Mouse (Mus musculus) lung, postnatal 36 days (tissue): Measurements from ENCODE around the gene Txk.
A peak's percentile ranks its signal among the peaks of the same experiment; 100 is the strongest.

Source experiments
- DNase-seq: peaks from one replicate; pipeline ENCODE4 v3.0.0; 2022; ENCODE audit warnings: mixed read lengths

The Txk gene

DNA sequence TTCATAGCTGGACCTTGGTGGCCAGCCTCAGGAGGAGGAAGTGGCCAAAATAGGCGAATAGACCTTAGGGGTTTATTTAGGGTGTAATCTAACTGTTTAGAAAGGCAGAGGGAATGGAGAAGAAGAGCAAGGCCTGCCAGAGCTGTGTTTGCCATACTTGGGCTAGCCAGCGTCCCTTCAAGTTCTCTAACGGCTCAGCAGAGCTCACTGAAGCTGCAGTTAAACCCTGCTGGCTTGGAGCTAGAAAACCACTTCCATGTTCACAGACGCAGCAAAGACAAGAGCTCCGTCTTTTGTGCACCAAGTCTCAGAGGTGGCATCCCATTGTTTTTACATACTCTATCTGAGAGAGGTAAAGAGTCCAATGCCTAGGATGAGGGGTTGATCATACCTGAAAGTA lies 2.4 kb downstream of the Txk start:
- no peak for DNase-seq

DNA sequence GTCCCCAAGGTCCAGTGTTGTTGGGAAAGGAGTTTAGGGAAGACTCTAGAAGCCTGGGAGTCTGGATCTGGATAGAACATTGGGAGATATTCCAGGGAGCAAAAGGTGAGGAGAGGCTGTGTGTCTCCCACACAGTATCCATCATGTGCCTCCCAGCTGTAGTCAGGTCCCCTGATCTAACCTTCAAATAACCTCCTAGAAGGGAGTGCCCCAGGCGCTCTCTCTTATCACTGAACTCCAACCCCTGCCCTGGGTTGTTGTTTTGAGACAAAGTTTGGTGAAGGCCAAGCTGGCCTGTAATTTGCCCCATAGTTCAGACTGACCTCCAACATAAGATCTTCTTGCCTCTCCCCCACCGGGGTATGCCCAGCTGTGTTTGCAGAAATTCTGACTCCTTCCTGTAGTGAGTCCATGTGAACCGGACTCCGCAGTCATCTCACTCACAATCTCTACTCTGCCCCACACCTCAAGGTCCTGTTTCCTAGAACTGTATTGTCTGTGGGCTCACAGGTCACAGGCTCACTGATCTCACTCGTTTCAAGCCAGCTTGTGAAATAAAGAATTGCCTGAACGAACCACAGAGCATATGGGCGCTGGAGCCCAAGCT lies 3.8 kb downstream of the Txk start:
- DNase-seq, result no peak

DNA sequence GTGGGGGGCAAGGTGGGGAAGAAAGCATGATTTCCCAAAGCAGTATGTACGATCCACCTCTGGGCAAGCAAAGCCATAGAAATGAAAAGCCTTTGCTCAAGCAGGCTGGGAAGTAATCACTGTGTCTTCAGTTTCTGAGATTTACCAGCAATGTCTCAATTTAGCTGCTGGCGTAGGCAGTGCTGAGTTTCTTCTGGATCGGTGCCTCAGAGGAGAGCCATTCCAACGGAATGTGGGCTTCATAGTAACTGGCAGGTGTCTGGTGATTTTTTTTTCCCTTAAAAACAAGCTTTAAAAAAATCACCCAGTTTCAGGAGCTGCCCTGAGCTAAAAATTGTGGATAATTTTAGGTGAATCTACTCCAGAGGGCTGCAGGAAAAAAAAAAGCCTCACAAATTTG lies 5.2 kb downstream of the Txk start:
- DNase-seq, result no peak

DNA sequence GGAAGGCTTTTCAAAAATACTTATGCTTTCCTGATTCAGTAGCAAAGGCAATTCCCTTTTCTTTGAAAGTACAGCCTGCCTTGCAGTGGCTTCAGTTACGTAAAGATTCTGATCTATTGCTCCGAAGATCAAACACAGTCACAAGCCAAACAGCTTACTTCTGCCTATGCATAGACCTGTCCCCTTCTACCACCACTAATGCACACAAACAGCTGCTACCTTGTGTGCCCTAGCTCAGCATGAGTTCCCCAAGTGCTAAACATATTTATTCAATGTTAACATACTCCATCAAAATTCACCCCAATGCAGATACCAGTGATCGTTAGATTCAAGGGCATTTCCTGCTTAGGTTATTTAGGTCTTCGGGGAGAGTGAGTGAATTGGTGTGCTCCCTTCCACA lies 6.1 kb downstream of the Txk start:
- no peak for DNase-seq

DNA sequence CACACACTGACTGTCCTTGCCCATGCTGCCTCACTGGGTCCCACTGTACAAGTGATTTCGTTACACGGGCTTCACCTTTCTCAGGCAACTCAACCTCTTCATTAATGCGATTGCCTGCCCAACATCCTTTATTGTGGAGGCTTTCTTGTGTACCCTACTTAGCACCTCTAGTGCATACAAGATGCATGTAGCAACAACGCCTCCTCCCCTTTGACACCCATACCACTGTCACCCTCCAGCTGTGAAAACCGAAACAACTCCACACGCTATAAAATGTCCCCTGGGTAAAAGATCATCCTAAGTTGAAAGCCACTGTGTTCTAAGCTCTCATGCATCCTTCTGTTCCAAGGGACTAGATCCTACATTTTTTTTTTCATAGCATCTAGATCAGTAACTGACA lies 9.5 kb downstream of the Txk start:
- no peak for DNase-seq

DNA sequence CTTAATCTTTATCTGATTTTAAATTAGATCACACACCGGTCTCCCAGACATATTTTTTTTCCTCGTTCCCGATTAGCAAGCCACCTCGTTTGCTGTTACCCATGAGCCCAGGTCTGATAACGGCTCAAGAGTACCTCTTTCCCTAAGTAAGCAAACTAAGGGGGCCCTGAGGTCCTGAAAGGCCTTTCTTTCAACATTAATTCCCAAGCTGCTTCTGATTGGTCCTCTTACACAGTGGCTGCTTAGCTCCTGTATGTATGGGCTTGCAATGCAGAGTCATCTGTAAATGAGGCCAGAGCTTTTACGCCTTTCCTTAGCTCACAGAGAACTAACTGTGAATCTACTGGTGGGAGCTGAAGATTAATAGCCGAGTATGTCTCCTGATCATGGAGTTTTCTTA lies 15.7 kb downstream of the Txk start:
- no peak for DNase-seq

DNA sequence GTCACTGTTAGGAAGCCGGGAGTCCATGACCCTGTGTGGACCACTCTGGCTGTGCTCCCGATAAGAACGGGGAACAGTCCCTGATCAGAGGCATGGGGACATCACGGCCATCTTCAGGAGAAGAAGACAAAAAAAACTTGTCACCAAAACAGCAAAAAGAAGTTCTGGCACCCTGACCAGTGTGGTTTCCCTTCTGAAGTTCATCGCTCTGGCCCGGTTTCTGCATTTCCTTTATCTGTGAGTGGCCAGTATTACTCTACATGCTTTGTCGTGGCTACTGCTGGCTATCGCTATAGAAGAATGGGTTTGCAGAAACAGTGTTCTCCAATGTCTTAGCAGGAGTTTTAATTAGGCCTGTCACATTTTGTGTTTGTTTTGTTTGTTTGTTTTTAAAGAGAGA lies 16.1 kb downstream of the Txk start:
- no peak for DNase-seq

DNA sequence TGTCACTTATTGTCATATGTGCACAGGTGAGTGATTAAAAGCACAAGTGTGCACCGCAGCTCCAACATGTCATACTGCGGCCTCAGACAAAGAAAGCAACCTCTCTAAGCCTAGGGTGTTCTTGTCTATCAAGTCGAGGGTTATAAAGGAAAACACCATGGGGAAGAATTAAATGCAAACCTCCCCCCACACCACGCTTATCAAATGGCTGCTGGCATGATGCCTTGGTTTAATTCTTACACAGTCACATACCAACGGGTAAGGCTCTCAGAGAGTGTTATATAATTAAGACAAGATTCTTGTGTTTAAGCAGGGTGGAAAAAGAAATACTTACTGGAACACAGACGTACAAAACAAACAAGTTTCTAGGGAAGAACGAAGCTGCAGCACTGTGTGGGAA lies 16.8 kb downstream of the Txk start:
- DNase-seq, result peak; percentile 34

DNA sequence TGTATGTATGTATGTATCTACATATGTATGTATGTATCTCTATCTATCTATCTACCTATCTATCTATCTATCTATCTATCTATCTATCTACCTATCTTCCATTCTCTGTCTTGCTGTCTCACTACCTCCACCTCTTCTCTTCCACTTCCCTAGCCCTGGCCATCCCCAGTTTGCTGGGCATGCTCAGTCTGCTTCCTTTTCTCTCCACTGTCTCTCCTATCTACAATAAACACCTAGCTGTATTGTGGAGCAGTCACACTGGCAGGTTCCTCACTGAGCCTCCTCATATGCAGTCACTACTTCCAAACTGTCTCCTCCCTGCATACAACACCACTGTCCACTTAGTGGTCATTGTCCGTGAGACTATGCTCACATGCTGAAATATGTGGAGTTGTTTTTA lies 19.7 kb downstream of the Txk start:
- DNase-seq, result no peak

DNA sequence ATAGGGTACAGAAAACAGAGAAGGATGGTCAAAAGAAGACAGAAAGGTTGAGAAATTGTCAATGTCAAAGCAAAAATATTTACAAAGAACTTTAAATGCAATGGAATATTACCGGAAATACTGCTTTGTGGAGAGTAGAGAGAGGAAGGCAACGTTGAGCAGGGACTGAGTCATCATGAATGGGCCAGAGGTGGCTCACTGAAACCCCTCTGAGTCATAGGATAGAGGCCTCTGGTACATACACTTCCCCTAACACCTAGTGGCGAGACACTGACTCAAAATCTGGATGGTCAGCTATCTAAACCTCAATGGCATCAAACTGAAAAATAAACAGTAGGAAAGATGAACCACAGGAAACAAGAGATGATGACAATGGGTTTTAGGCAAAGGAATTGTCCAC lies 27.2 kb downstream of the Txk start:
- DNase-seq, result no peak

DNA sequence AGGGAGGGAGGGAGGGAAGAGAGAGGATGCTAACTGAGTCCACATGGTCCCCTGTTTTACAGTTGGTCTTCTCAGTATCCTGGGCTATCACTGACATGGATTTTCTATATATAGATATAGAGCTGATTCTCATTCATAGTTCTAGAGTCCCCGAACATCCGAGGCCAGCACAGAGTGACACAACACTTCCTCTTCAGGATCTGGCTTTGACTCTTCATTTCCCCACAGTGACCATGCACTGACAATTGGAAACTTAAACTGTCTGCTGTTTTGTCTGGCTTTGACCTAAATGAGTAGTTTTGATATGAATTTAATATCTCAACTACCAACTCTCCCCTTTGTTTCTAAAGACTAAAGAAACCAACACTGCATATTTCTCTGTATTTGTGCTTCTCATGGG lies 29.1 kb downstream of the Txk start:
- no peak for DNase-seq

DNA sequence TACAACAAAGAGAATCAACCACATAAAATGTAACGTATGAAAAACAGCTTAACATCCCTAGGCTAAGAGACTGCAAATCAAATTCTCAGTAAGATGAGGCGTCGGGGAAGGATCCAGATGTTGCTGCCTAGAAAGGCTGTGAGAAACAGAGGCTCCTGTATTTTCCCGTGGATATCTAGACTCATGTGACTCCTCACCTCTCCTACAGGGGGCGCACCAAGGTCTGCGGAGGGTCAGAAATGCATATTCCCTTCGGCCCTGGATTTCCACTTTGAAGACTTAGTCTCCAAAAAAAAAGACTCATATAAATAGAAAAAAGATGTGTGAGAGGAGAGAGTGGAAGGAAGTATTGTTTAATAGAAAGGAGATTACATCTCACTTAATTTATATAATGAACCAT lies 32.0 kb downstream of the Txk start:
- DNase-seq, result no peak

DNA sequence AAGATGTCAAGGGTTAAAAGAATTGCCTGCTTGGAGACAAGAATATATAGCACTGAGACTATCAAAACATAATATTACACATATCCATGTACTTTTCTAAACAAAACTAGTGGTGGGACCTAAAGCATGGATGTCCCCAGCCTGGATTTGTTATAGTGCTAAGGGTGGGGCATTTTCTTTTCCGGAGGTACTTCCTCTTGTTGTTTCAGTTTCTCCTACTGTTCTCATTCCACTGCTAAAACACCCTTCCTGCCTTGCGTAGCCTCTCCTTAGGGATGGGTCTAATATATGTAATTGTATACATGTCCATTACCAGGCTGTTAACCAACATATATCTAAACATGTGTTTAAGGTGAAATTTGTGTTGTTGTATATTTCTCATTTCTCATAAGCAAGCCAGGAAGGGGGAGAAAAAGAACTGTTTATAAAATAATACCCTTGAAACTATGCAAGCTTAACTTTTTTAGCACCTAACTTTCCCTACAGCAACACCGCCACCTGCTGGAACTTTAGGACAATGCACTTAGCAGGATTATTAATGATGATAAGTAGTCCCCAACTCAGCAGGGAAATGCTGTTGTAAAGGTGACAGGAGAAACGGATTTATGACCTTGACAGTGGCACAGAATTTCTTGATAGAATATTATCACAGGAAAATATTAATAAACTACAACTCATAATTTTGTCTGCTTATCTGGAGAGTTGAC lies 41.9 kb downstream of the Txk start:
- DNase-seq, result peak; percentile 81

DNA sequence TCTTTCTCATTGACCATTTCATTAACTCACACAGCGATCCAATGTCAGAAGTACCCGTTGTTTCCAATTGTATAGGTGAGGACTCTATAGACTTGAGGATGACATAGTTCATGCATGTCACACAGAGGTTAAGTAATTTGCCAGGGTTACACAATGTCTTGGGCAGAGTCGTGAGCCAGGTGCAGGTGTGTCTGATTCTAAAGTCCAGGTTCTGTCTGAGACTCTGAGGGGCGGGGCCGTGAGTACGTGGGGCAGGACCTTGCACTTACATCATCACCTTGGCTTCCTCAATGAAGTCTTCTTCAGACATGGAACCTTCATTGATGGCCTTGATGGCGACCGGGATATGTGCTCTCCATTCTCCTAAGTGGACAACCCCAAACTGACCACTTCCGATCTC lies 42.6 kb downstream of the Txk start:
- no peak for DNase-seq

DNA sequence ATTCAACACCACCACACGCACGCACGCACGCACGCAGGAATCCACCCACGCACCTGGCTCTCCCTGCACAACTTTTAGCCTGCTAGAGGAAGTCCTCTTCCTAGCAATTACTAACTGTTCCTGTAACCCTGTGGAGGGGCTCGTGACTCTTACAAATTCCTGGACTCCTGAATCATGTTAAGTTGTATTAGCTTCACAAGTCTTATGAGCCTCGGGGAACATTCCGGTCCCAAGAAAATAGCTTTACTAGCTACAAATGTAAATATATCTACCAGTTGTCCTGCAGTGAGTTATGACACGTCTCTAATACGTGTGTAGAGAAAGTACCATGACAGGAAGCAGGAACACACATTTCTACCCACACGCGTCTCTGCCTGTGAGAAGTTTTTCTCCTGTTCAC lies 43.1 kb downstream of the Txk start:
- DNase-seq, result no peak

DNA sequence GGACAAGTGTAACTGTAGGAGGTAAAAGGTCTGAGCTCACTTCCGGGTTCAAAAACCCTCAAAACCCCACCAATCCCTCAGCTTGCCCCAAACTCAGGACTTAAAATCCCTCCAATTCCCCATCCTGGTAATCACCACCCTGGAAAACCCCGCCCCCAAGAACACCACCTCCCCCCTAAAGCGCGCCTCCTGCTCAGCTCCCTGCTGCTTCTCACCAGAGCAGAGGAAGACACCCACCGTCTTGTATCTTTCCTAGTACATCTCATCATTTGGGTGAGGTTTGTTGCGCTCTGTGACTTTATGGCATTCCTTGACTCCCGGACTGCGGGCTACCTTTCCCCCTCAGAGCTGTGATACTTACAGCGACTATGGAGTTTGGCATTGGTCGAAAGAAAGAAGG lies 45.9 kb downstream of the Txk start:
- DNase-seq, result no peak

DNA sequence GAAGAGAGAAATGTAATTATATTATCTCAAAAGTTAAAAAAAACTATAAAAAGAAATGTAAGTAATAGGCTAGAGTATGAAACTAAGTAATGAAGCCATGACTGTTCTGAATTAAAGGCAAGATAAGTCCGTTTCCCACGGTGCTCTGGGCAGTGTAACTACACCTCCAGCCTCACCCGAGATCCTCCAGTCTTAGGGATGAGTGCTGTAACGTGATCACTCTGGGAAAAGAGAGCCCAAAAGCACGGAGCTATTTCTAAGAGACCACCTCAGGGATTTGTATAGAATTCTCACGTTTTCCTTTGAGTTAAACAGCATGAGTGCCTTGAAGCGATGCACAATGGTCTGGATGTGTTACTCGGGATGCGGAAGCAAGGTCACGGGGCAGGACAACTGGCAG lies 46.5 kb downstream of the Txk start:
- no peak for DNase-seq

DNA sequence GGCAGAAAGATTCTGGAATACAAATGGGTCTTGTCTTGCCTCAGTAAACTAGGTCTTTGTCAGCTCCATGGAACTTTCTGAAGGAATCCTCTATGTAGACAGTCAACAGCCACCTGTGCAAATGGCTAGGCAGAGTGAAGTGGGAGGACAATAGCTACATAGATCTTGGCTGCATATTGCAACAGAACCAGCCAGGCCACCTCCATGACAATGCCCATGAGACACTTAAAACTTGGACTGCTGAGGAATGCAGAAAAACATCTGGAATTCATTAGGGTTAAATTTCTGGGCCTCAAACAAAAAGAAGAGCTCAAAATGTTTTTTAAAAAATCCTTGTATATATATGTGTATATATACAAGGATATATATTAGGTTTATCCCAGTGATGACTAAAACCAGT lies 50.4 kb downstream of the Txk start:
- no peak for DNase-seq

DNA sequence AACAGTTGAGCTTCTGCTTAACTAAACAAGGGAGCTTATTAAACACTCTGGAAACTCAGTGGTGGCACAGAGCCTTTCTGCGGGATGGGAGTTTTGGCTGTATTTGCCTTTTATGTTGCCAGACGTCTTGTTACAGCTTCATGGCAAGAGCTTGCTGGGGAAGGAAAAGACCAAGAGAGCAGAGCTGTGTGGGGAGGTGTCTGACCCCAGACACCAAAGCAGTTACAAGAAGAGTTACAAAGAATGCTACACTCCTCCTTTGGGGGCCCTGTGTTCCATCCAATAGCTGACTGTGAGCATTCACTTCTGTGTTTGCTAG lies 53.1 kb downstream of the Txk start:
- no peak for DNase-seq

DNA sequence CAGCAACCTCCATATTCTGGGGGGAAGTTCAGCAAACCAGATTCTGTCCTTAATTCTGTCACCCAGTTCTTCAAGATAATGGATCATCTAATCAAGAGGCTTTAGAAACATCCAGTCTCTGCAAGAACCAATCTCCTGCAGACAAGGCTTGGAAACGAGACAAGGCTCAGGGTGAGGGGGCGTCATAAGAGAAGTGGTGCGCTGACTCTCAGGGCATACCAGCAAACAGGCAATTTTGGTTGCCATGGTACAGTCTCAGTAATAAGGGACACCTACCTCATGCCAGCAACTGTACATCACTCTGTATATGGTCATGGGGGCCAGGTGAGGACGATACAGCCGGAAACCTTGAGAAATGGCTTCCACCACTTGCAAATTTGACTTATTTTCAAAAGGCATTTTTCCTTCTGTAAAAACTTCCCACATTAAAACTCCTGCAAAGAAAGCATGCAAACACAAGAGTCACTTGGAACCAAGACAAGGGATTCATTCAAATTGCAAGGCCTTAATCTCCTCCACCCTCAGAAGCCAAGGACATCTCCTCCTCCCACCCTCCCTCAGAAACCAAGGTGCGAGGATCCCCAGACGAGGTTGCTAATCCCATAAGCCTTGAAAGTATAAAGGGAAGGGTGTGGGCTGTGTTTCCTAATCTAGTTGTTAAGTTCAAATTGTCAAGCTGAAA lies 53.6 kb downstream of the Txk start:
- no peak for DNase-seq

DNA sequence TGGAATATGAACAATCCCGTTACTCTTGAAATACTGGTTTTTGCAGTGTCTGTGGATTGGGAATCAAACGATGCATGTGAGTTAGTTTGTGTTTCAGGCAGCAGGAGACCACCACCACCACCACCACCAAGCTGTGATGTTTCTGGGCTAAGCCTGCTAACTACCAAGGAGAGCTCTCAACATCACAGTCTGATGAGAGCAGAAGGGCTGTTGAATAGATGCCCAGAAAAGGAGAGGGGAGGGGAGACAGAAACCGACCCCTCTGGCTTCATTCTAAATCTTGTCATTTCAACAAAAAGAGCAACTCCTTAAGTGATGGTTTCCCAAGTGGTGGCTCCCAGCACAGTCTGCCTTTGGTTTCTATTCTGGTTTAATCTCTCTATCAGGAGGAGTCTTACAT lies 54.2 kb downstream of the Txk start:
- DNase-seq, result no peak

DNA sequence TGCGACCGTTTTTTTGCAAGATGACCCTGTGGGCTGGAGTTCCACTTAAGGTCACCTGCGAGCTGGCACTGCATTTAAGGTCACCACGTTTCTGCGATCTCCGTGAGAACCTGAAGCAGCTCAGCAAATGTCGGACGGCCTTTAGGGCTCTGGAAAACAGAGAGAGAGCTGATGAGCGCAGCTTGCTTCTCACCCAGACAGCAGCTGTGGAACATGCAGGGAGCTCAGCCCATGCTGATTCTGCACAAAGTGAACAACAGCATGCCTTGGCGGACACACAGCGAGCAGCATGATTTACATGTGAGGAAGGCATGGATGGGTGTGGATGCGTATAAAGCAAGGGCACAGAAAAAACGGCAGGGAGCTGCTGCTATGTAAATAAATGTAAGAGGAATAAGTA lies 56.1 kb downstream of the Txk start:
- no peak for DNase-seq

DNA sequence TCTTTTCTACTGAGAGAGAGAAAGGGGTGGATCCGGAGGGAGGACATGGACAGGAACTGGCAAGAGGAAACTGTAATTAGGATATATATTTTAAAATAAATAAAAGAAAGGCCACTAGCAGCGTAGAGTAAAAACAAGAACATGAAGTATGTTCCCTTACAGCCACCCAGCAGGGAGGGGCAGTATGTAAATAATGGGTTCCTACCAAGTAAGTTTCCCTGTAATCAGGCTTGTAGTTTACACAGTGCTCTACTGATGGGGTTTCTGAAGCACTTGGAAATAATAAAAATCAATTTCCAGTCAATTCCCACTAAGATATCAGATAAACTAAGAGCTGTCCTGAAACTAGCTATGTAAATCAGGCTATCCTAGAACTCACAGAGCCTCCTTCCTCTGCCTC lies 57.9 kb downstream of the Txk start:
- DNase-seq, result no peak

DNA sequence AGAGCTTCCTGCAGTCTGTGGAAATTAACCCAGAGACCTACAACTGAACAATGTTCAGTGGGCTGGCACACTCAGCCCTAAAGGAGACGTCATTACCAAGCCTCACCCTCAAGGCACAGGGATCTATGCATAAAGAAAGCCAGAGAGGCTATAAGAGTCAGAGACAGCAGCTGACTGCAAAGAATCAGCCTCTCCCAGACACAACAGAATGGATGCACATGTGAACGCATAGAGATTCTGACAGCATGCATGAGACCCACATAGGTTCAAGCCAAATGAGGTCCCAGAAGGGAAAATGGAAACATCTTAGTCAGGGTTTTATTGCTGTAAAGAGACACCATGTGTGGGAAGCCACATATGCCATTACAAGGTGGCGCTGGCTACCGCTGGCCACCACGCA lies 62.1 kb downstream of the Txk start:
- no peak for DNase-seq

DNA sequence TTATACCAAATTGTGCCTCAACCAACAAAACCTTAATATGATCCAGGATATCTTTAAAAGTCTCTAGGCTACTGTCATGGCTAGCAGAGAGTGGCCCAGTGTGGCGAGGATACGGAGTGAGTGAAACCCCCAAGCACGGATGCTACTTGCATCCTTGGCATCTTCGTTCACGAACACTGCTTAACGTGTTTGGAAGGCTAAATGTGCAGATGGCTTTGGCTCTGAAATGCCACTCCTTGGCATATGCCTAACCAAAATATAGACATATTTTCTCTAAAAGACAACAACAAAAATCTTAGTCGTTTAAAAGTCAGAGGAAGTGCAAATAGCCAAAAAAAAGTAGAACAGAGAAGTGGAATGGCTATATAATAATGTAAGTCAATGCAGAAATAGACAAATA lies 63.0 kb downstream of the Txk start:
- DNase-seq, result no peak
